Mouse (Mus musculus): ENCODE measurements around the gene Acvr2b.
A peak's percentile ranks its signal among the peaks of the same experiment; 100 is the strongest.
"Not testable (repeated sequence)": the region's sequence is repeated elsewhere in the genome, so short reads cannot be mapped to it uniquely, and the experiment has no call there.

The Acvr2b gene

GRCm38 (mm10) chr9:119401801-119402214 is at the start of gene Acvr2b:
TSS of gene Acvr2b (plus strand) at chr9:119402118.
- peak; percentile 92 to 95 for DNase-seq

- DNase-seq = no peak
Observed at GRCm38 (mm10) chr9:119353926-119354325, 48.0 kb upstream of the Acvr2b start.

GRCm38 (mm10) chr9:119355943-119356342 is 46.0 kb upstream of the Acvr2b start:
- no peak for DNase-seq

- peak; percentile 93 to 95 for DNase-seq
Observed at GRCm38 (mm10) chr9:119357331-119358057, 44.4 kb upstream of the Acvr2b start, which contains the start of gene Xylb. TSS of gene Xylb (plus strand) at chr9:119357381.

- DNase-seq = no peak
Observed at GRCm38 (mm10) chr9:119358058-119358429, 43.9 kb upstream of the Acvr2b start.

GRCm38 (mm10) chr9:119361416-119361815 is 40.5 kb upstream of the Acvr2b start:
- no peak for DNase-seq

- no peak for DNase-seq
Observed at GRCm38 (mm10) chr9:119363229-119363628, 38.7 kb upstream of the Acvr2b start.

GRCm38 (mm10) chr9:119365284-119365683 is 36.6 kb upstream of the Acvr2b start, which contains the start of gene Slc22a14:
TSS of gene Slc22a14 (minus strand) at chr9:119365553.
- DNase-seq = no peak

GRCm38 (mm10) chr9:119368367-119368766 is 33.6 kb upstream of the Acvr2b start:
- DNase-seq = no peak

GRCm38 (mm10) chr9:119370770-119371169 is 31.1 kb upstream of the Acvr2b start:
- DNase-seq = not testable (repeated sequence)

- DNase-seq = no peak
Observed at GRCm38 (mm10) chr9:119371251-119371650, 30.7 kb upstream of the Acvr2b start.

GRCm38 (mm10) chr9:119375008-119375407 is 26.9 kb upstream of the Acvr2b start:
- no peak for DNase-seq

- DNase-seq = no peak
Observed at GRCm38 (mm10) chr9:119375556-119375955, 26.4 kb upstream of the Acvr2b start.

- DNase-seq = no peak
Observed at GRCm38 (mm10) chr9:119378231-119378630, 23.7 kb upstream of the Acvr2b start.

GRCm38 (mm10) chr9:119382603-119383002 is 19.3 kb upstream of the Acvr2b start:
- no peak for DNase-seq

- no peak for DNase-seq
Observed at GRCm38 (mm10) chr9:119388956-119389355, 13.0 kb upstream of the Acvr2b start.

- DNase-seq = no peak
Observed at GRCm38 (mm10) chr9:119390214-119390613, 11.7 kb upstream of the Acvr2b start.

GRCm38 (mm10) chr9:119394808-119395207 is 7.1 kb upstream of the Acvr2b start:
- no peak for DNase-seq

GRCm38 (mm10) chr9:119401351-119401750 is 567 bp upstream of the Acvr2b start:
- no peak for DNase-seq

GRCm38 (mm10) chr9:119402253-119403235 is 626 bp downstream of the Acvr2b start:
- peak; percentile 39 to 67 for DNase-seq

GRCm38 (mm10) chr9:119403236-119403641 is 1.3 kb downstream of the Acvr2b start:
- peak; percentile 42 to 49 for DNase-seq

- DNase-seq = no peak
Observed at GRCm38 (mm10) chr9:119404090-119404489, 2.2 kb downstream of the Acvr2b start.

- no peak for DNase-seq
Observed at GRCm38 (mm10) chr9:119407884-119408283, 6.0 kb downstream of the Acvr2b start.

Measured in cerebellum, adult 18-20 months (tissue).